Mouse (Mus musculus): ENCODE results near the gene Tfb1m. TPM values are rescaled to one million over a fixed set of nuclear protein-coding genes. Genes with fewer than 3 reads are reported as not detected.

The Tfb1m gene
- total RNA-seq, 2 experiments from 2014 or later = 5.9 to 6.1 TPM

DNA sequence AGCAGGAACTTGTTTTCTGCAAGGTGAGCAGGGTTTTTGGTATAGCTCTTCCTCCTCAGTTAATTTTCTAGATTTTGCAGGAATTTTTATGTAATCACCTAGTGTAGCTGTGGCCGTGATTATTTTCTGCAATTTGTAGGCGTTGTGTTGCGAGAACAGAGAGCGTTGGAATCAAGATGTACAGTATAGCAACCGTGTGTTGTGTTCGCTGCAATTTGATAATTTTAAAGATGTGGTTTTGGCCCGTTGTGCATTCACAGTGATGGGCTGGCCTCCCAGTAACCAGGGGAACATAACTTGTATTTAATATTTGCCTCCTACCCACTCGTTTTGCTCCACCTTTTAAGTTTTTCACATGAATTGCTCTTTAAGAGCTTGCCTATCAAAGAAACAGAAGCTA lies 74.5 kb downstream of the Tfb1m start:
- no peak for DNase-seq (ENCODE audit: extremely low spot score in 1 of 2, low spot score in 2 of 2)
- intact Hi-C loops (cut with DNase I) = no loop called here

DNA sequence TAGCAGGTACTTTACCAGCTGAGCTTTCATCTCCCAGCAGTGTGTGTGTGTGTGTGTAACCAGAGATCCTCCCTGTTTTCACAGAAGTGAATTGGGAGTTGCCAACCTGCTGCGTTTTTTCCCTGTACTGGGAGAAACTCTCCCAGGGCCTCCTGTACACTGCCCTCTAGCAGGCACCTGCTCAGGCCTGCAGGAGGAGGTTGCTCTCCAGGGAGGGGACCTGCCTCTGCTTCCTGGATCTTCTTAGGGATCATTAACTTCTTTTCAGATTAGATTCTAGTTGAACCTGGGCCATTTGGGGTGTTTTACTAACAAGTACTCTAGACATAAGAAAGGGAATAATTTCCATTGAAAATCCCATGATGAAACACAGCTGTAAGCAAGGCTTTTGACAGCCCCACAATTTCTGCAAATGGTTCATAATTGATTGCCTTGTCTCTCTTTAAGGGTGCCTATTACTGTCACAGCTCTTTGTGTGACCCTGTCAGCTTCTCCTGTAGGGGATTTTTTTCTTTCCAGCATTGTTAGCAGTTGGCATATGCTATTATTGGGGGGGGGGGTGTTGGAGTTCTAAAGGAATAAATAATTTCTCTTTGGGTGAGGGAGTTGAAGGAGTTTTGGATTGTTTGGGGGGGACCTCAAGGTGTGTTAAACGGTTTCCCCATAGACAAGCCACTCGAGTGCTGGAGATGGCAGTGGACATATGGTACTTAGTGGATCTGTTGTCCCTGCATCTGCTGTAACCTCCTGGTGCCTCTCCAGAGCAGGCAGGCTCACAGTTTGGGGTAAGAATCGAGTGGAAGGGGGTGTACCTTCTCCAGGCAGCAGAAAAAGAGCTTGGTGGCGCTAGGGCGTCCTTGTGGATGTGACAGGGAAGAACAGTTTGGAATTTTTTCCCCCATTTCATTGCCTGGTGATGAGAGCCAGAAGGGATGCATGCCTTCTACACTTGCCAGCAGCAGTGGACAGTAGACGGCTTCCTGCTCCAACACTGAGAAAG lies 75.7 kb downstream of the Tfb1m start:
- intact Hi-C loops (cut with DNase I) = no loop called here

DNA sequence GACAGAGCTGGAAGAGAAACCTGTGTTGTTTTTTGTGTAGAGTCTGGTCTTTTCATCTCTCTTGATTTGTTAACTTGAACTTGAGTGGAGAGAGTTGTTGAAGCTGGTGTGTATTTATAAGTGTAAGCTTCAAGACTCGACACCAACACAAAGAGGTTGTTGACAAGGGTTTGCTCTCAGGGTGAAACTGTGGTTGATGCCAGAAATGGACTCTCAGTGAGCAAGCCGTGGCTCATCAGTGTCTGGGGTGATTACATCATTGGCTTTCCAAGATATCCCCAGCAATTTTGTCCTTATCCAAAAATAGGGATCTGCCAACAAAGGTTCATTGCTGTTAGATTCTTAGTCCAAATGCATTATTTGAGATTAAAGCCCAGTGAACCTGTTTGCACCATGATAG lies 81.0 kb downstream of the Tfb1m start:
- intact Hi-C loops (cut with DNase I) = no loop called here
- DNase-seq (ENCODE audit: extremely low spot score in 1 of 2, low spot score in 2 of 2) = no peak

More for the DNA sequence above, 75.7 kb downstream of the Tfb1m start:
- DNase-seq (ENCODE audit: extremely low spot score in 1 of 2, low spot score in 2 of 2) = no peak

DNA sequence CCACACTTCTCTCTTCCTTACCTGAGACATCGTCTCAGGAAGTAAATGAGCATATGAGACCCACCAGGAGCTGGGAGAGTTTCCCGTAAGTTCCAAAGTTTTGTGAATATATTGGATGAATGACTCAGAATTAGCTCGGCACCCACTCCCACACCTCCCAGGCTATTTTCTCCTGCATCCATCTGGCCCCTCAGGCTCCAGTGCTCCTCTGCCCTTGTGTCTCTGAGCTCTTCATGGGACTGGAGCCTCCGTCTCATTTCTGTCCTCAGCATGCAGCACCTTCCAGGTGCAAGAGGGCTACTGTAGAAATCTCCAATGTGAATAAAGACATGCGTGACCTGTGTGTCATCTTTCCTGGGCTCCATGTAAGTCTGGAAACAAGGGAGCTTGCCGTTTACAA lies 85.6 kb downstream of the Tfb1m start:
- DNase-seq (ENCODE audit: extremely low spot score in 1 of 2, low spot score in 2 of 2) = no peak
- intact Hi-C loops (cut with DNase I) = no loop called here

Other genes starting within 250 kb of the Tfb1m start
- 10 to 100 TPM; 60.8 to 61.2 TPM for gene Tiam2, start 231.2 kb downstream of the Tfb1m start, total RNA-seq (2021)
- 1 to 10 TPM; 1.3 to 2.5 TPM for gene Cldn20, start 25.2 kb downstream of the Tfb1m start, total RNA-seq (2021)
- gene Nox3, start 138.5 kb upstream of the Tfb1m start, total RNA-seq (2021) = under 1 TPM; 0.19 to 0.32 TPM